Mouse (Mus musculus) bone marrow, adult 2 months (tissue): ENCODE data around the gene Hjurp.

Source experiments
- CTCF ChIP-seq: fragments of 200-500 bp; IDR thresholded peaks from 2 replicates; pipeline ENCODE4 v1.5.1; 2011; ENCODE audit warnings: low read length, control low read depth; ENCODE audit not compliant: control insufficient read depth, insufficient read depth
- POLR2A ChIP-seq: fragments of 200-500 bp; IDR thresholded peaks from 2 replicates; pipeline ENCODE4 v1.6.1; 2011; ENCODE audit warnings: low read depth, mild to moderate bottlenecking, control low read depth, low read length, borderline replicate concordance; ENCODE audit not compliant: control insufficient read depth

DNA sequence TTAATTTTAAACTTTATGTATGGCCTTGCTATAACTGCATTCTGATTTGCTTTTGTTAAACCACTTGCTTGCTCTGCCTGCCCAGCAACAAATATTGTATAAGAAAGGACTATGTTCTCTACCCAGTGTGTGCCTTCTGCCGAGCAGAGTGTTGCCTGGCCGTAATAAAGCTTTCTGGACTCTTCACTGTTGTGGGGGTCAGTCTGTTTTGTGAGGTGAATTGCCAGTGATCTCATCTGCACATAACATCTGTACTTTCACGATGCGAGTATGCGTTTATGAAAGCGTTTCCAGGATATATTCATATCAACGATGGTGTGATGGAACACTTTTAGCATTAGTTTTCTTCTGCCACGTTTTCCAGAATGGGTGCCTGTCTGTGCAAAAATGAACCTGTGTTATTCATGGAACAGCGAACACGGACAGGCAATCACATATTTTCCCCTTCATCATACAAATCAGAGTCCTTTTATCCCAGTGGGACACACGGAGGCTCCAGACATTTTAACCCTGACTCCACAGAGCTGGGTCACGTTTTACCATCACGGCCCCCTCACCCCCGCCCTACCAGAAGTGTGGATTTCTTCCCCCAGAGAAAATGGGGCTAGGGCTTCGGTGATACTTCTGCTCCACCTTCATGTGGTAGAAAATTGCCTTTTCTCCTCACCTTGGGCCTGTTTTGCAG lies 2.7 kb upstream of the Hjurp start:
- TF ChIP-seq CTCF (no peak), POLR2A (no peak)
